Mouse (Mus musculus) CD8-positive naive resting alpha-beta T cell, adult 57 days (primary cell): Measurements from ENCODE around the gene AY074887. TPM values are rescaled to one million over a fixed set of nuclear protein-coding genes. Genes with fewer than 3 reads are reported as not detected.

Source experiments
- total RNA-seq: library from RNA; stranded (reverse); gene quantifications from one replicate; pipeline ENCODE4 v1.2.4, GENCODE M21; 2023

AY074887 gene
- not detected for total RNA-seq

GRCm38 (mm10) chr9:54950575-54951321, at the start of gene AY074887, which contains the start of gene Psma4:
TSS of gene AY074887 (minus strand) at chr9:54950998.
TSS of gene Psma4 (plus strand) at chr9:54950790.

DNA sequence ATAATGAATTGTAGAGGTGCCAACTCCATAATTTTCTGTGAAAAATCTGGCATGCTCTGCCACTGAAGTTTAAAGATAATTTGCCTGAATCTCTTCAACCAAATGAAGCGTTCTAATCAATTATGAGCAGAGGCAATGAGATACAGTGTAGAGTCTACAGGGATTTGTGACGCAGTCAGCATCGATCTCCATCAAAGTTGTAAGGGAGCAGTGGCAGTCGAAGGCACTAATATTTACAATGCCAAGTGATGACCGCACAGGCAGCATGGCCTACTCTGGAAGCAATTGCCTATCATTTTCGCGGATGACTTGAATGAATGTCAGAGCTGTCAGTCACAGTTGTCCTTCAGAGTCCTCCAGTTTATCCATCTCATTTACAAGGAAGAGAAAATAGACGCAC, 29.9 kb upstream of the AY074887 start, which contains the start of gene Chrna5:
Gene Chrna5 (plus strand): TSS at position 207 of the 400 bp plus-strand sequence.

DNA sequence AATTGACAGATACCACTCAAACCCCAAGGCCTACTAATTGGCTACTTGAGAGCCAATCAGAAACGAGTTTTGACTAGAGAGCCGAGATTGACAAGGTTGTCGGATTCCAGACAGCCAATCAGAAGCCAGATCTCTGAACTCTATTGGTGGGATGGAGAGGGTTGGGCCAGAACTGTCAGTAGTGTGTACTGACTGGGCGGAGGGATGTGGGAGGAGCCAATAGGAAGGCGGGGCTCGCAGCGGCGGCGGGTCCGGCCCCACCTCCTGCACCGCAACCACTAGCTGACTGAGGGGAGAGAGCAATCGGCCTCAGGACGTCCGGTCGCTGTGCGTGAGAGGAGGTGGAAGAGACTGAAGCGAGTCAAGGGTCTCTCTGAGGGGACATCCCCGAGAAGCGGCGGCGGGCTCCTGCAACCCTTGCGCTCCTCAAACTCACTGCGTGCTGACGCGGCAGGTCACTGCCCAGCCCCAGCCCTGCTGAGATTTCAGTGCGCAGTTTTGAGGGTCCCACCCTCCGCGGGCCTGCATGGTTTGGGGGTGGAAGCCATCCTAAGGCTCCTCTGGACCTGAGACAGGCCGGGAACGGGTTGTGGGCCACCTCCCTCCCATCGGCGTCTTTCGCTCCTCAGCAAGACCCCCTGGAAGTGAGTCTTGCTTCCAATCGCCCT, 33.7 kb downstream of the AY074887 start, which contains the start of gene Hykk:
Gene Hykk (plus strand): TSS at position 274 of the 668 bp plus-strand sequence.

Other genes starting within 250 kb of the AY074887 start
- 44.9 TPM for gene Wdr61, start 216.5 kb downstream of the AY074887 start, total RNA-seq
- not detected for gene Crabp1, start 186.2 kb downstream of the AY074887 start, total RNA-seq
- gene Ireb2, start 87.2 kb downstream of the AY074887 start, total RNA-seq, result 35.9 TPM
- gene Hykk, start 33.7 kb downstream of the AY074887 start, total RNA-seq, result 0.98 TPM
- gene Psma4, start 208 bp downstream of the AY074887 start, total RNA-seq, result 75.1 TPM
- not detected for gene Chrna5, start 29.9 kb upstream of the AY074887 start, total RNA-seq
- gene Chrna3, start 75.6 kb upstream of the AY074887 start, total RNA-seq, result not detected
- not detected for gene Chrnb4, start 97.8 kb upstream of the AY074887 start, total RNA-seq
- 25.6 TPM for gene Ube2q2, start 197.9 kb upstream of the AY074887 start, total RNA-seq